Mouse (Mus musculus) testis, postnatal 14 days (tissue): ENCODE measurements at regions not wholly inside any gene's neighbourhood (a gene's known extent, or its start where the extent isn't known, plus 50 kb on each side); places are given as distances from the start of the nearest gene placed in this dataset.

Experiments
- DNase-seq: peaks from one replicate; pipeline ENCODE4 v3.0.0; 2021; ENCODE audit warnings: low spot score

DNA sequence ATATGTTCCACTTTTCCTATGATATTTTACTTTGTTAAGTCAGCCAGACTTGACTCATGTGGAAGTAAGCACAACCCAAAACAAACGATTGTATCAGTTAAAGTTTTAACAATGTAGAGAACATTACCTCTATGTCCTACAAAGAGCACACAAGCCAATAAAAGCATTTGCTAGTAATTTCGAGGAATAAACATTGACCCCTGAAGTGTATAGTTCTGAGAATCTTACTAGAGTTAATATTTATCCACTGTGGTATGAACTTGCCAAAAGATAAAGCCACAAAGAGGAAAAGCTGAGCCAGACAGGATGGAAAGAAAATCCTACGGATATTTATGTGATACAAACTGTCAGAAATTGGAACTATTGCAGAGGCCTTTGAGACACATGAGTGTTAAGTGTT is 161.5 kb upstream of the Mbnl1 start:
- no peak for DNase-seq

DNA sequence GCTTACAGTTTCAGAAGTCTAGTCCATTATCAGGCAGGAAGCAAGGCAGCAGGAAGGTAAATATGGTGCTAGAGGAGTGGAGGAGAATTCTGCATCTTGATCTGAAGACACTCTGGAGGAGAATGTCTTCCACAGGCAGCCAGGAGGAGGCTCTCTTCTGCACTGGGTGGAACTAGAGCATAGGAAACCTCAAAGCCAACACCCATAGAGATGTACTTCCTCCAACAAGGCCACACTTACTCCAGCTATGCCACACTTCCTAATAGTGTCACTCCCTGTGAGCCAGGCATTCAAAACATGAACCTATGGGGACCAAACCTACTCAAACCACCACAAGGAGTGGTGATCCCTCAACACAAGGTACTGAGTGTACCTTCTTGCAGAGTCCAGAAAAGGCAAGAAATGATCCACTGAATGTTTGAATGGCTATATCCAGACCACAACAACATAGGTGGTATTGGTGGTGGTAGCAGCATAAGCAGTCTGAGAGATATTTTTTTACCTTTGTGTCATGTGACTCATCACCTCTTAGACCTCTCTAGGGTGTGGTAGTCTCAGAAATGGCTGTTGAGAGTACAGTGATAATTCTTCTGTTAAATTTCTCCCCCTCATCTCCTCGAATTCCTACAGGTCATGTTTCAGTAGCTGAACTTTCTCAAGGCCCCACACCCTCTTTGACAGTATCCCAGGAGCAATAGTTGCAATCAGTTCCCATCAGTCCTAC is 152.3 kb upstream of the Mbnl1 start:
- no peak for DNase-seq

GRCm38 (mm10) chr3:60323514-60323913 is 149.1 kb upstream of the Mbnl1 start:
- DNase-seq: no peak

DNA sequence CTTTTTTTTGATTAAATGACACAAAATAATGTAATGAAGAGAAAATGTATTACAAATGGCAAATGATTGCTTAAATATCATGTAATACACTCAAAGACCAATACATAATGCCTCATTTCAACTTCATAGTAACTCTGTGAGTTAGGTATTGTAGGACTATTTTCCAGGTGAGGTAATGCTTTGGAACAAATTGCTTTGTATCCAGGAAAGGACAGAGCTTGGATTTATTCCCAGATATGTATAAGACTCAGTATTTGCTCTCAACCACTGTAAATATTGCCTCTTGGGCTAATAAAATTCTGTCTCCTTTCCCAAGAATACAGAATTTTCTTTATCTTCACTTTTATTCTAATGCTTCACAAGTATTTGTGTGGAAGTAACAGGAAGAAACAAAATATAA is 148.2 kb upstream of the Mbnl1 start:
- DNase-seq: no peak

DNA sequence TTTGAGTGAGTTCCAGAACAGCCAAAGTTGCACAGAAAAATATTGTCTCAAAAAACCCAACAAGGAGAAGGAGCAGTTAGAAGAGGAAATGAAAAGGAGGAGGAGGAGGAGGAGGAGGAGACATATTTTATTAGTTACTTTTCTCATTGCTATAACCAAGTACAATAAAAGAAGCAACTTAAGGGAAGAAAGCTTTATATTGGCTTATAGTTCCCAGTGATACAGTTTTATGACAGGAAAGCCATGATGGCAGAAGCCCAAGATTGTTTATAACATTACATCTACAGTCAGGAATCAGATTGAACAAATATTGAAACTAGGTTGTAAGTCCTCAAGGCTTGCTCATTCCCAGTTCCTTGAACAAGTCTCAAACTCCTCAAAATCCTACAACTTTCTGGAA is 147.7 kb upstream of the Mbnl1 start:
- no peak for DNase-seq

GRCm38 (mm10) chr3:60332460-60332859 is 140.2 kb upstream of the Mbnl1 start:
- DNase-seq: no peak

DNA sequence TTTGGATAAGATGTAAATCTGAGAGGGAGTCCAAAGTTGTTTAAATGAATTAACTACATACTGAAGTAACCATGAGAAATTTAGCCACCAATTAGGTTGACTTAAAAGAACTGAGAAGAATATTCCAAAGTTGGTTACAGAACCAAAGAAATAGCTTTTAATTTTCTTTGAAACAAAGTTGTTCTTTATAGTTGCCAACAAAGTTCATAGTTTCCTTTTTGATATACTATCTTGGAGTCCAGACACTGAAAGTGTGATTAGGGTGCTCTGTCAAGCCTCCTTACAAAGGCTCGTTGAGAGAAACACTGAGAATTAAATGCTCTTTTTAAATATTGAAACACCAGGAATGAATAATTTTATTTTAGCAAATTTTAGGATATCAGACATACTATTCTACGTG is 139.0 kb upstream of the Mbnl1 start:
- DNase-seq: no peak

DNA sequence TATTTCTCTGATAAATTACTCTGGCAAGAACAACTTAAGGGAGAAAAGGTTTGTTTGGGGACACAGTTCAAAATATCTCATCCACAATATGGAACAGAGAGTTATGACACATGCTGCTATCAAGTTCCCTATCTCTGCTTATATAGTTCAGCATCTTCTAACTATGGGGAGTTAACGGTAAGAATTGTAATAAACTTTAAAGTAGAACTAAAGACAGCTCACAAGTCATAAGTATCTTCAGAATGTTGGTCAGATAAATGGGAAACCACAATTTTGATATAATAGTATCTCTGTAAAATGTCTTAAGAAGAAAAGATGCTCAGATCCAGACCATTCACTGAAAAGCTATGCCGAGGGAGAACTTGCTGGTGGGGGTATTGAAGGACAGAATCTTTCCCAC is 138.5 kb upstream of the Mbnl1 start:
- DNase-seq: no peak

DNA sequence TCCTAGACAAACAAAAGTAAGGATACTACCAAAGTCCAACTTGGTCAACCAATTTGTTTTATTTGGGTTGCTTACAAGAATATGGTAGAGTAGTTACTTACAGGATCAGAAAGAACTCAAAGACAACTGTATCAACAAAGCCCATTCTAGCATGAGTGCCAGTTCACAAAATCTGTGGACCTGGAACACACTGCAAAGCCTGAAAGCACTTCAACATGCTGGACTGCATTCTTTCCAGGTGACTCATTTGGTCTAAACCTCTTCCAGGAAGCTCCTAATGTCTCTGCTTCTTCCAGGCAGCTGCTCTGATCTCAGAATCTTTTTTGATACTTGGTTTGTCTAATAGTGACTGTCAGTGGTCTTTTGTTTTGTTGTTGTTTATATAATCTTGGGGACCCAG is 126.2 kb upstream of the Mbnl1 start:
- DNase-seq: no peak

GRCm38 (mm10) chr3:60347049-60347448 is 125.6 kb upstream of the Mbnl1 start:
- DNase-seq: no peak

- DNase-seq: no peak
Measured at GRCm38 (mm10) chr3:60371176-60371965, 101.3 kb upstream of the Mbnl1 start.

GRCm38 (mm10) chr3:60373662-60374061 is 99.0 kb upstream of the Mbnl1 start:
- no peak for DNase-seq

DNA sequence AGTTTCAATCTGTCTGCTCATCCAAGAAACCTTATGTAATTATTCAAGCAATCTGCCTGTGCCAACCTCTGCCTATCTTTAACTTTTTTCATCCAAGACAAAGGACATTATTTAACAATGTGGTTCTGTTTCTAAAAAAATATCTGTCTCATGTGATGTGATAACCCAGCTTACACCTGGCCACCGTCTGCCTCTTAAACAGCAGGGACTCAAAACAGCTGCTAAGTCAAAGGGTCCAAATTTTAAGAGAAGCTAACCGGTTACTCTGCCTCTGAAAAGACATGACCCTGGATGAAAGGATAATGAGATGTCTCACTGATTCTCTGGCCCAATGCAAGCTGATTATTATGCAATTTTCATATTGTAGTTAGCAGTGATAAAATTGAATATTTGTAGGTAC is 84.0 kb upstream of the Mbnl1 start:
- DNase-seq: no peak

DNA sequence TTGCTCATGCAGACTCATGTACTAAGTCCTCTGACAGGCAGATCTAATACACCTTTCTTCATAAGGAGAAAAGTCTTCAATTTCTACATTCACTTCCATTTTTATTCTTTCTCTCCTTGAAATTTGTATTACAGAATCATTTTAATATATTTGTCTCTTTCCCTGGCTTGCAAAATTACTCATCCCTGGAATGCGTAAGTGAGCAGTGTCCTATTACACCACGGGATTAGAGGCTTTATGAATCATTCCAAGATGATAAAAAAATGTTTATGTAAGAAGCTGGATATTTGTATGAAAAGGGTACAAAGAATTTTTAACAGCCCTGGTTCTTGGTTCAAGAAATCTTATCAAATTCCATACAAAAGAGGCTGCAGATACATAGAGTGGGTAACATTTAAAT is 83.6 kb upstream of the Mbnl1 start:
- no peak for DNase-seq

- no peak for DNase-seq
Measured at GRCm38 (mm10) chr3:60395299-60395698, 77.3 kb upstream of the Mbnl1 start.

- no peak for DNase-seq
Measured at GRCm38 (mm10) chr3:60396971-60397370, 75.7 kb upstream of the Mbnl1 start.

- no peak for DNase-seq
Measured at GRCm38 (mm10) chr3:60398796-60399195, 73.8 kb upstream of the Mbnl1 start.

GRCm38 (mm10) chr3:60402251-60402830 is 70.3 kb upstream of the Mbnl1 start:
- no peak for DNase-seq

- no peak for DNase-seq
Measured at GRCm38 (mm10) chr3:60407426-60407825, 65.2 kb upstream of the Mbnl1 start.

GRCm38 (mm10) chr3:60407906-60408305 is 64.7 kb upstream of the Mbnl1 start:
- no peak for DNase-seq

DNA sequence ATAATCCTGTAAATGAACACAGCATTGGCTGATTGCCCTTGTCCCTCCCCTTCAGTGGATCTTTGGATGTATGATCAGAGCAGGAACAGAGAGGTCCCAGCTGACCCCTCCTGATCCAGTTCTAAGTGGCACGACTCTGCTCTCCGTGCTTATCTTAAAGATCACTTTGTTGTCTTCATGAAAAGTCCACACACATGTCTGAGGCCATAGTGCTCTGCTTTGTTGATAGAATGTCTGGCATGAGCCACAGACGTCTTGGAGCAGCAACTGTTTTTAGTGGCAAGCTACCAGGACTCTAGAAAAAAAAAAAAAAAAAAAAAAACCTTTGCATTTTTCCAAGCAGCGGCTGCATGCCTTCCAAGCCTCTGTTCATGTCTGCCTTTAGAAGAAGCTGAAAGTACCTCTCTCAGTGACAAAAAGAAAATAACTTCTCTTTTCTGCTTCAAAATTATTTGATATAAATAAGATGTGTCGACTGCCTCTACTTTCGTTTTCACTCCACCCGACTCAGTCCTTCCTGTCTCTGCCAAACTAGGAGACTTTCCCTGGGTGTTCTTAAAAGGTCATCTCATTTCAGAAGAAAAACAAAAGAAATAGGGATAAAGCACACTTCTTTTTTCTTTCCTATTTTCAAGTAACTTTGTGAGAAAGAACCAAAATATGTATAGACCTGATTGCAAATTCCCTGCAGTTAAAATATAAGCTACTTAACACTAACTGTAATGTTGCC is 63.9 kb upstream of the Mbnl1 start:
- DNase-seq: peak; percentile 4

DNA sequence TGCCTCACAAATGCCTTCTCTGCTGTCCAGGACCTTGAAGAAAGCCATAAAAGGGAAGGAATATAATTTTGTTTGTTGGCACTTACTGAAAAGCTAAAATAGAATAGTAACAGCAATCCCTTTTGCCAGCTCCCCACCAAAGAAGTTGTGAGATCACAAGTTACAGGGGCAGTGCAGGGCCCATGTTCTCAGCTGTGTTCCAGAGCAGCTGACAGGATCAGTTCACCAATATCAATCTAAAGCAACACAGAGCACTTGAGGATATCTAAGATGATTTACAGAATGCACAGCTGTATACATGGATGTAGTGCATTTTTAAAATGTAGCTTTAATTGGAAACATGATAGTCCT is 63.4 kb upstream of the Mbnl1 start:
- DNase-seq: no peak

GRCm38 (mm10) chr3:60411746-60412145 is 60.9 kb upstream of the Mbnl1 start:
- DNase-seq: no peak
